Mouse (Mus musculus): ENCODE results near the gene Des.

DNA sequence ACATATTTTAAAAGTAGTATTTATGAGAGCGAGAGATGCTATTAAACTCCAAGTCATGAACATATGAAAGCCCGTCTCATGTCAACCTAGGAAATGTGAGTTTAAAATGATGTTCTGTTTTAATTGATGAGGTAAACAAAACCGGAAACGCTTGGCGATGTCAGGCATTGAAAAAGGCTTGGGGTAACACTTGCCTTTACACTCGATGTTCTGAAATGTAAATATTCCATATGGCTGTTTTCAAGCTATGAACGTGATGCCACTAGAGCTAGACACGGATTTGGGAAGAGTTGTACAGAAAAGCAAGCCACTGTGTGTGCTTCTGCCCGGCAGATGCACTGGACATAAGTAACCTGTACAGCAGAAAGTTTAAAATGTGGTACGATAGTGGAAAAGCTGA is 41.0 kb upstream of the Des start:
- no peak for TF ChIP-seq CTCF (IDR thresholded peaks at IDR 0.05; ENCODE audit: low read depth, low read length)
- no peak for TF ChIP-seq POLR2A (IDR thresholded peaks at IDR 0.05; ENCODE audit: insufficient read depth, low read length)
- no peak for TF ChIP-seq EP300 (IDR thresholded peaks at IDR 0.05; ENCODE audit: insufficient read depth, low read depth, low read length)
